Mouse (Mus musculus): Measurements from ENCODE around the gene Prss53.

- TF ChIP-seq POLR2A (IDR thresholded peaks at IDR 0.05; ENCODE audit: insufficient read depth, low read depth, low read length) (no peak), CTCF (IDR thresholded peaks at IDR 0.05; ENCODE audit: insufficient read depth, low read depth, low read length) (no peak)
Observed at GRCm38 (mm10) chr7:127858258-127858657, 32.5 kb downstream of the Prss53 start.

All from olfactory bulb, adult 2 months (tissue).